Mouse (Mus musculus): ENCODE measurements around the gene Scaf8.

DNA sequence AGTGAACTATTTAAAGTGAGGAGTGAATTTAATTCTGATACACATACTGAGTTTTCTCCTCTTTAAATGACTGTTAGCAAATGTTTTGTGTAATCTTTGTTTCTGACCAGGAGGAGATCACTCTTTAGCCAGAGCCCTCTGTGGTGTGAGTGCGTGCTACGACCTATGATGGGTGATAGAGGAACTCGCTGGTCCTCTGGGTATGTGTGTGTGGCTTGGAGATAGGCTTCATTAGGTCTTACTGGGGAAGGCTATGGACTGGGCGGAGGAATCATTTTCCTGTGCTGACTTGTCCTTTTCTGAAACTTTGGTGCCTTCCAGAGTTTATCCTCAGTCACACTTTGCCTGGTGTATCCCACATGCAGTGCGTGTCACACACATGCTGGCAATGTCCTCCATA, 102.3 kb downstream of the Scaf8 start:
- TF ChIP-seq EP300 (IDR thresholded peaks at IDR 0.05; ENCODE audit: low read depth) (no peak), CTCF (IDR thresholded peaks at IDR 0.05; ENCODE audit: low read depth) (no peak)

All from liver, postnatal 0 days (tissue).